Mouse (Mus musculus) mesoderm, embryonic 11.5 days (tissue): ENCODE data around the gene Tmem43.
A peak's percentile ranks its signal among the peaks of the same experiment; 100 is the strongest.
"Not testable (repeated sequence)": the region's sequence is repeated elsewhere in the genome, so short reads cannot be mapped to it uniquely, and the experiment has no call there.

Experiments
- DNase-seq: peaks from one replicate; pipeline ENCODE4 v3.0.0-alpha.2; 2012; ENCODE audit warnings: low read depth, low spot score

Gene Tmem43

GRCm38 (mm10) chr6:91472868-91473804 is at the start of gene Tmem43, which contains the start of gene Chchd4:
TSS of gene Tmem43 (plus strand) at chr6:91473703.
TSS of gene Chchd4 (minus strand) at chr6:91473546.
- peak; percentile 100 for DNase-seq

GRCm38 (mm10) chr6:91424151-91424550 is 49.4 kb upstream of the Tmem43 start:
- no peak for DNase-seq

- DNase-seq, result peak; percentile 96
These were observed 32.9 kb upstream of the Tmem43 start for GRCm38 (mm10) chr6:91440474-91441144.

- peak; percentile 11 for DNase-seq
These were observed 32.3 kb upstream of the Tmem43 start for GRCm38 (mm10) chr6:91441145-91441662.

GRCm38 (mm10) chr6:91445316-91445715 is 28.2 kb upstream of the Tmem43 start:
- DNase-seq, result no peak

GRCm38 (mm10) chr6:91449472-91450225 is 23.9 kb upstream of the Tmem43 start:
- DNase-seq, result no peak

- peak; percentile 16 for DNase-seq
These were observed 21.4 kb upstream of the Tmem43 start for GRCm38 (mm10) chr6:91452056-91452455.

GRCm38 (mm10) chr6:91454546-91454945 is 19.0 kb upstream of the Tmem43 start:
- peak; percentile 18 for DNase-seq

- DNase-seq, result no peak
These were observed 14.0 kb upstream of the Tmem43 start for GRCm38 (mm10) chr6:91459471-91459870.

- no peak for DNase-seq
These were observed 7.7 kb upstream of the Tmem43 start for GRCm38 (mm10) chr6:91465756-91466155.

- no peak for DNase-seq
These were observed 6.4 kb upstream of the Tmem43 start for GRCm38 (mm10) chr6:91467106-91467505.

- DNase-seq, result no peak
These were observed 2.8 kb upstream of the Tmem43 start for GRCm38 (mm10) chr6:91470712-91471111.

- DNase-seq, result not testable (repeated sequence)
These were observed 2.1 kb upstream of the Tmem43 start for GRCm38 (mm10) chr6:91471427-91471826.

GRCm38 (mm10) chr6:91472319-91472718 is 1.2 kb upstream of the Tmem43 start:
- no peak for DNase-seq

GRCm38 (mm10) chr6:91473805-91474440 is 420 bp downstream of the Tmem43 start:
- DNase-seq, result peak; percentile 23

GRCm38 (mm10) chr6:91474441-91475190 is 1.1 kb downstream of the Tmem43 start:
- DNase-seq, result no peak

GRCm38 (mm10) chr6:91476541-91476940 is 3.0 kb downstream of the Tmem43 start:
- DNase-seq, result no peak

- no peak for DNase-seq
These were observed 9.9 kb downstream of the Tmem43 start for GRCm38 (mm10) chr6:91483371-91483770.

- no peak for DNase-seq
These were observed 13.4 kb downstream of the Tmem43 start for GRCm38 (mm10) chr6:91486736-91487453.
